Mouse (Mus musculus) macrophage (primary cell): Measurements from ENCODE around the gene Gorasp2. TPM values are rescaled to one million over a fixed set of nuclear protein-coding genes. Genes with fewer than 3 reads are reported as not detected.

ENCODE experiments used
- H3K27ac ChIP-seq: fragments of 350-480 bp; formaldehyde crosslinking; 2 replicates; pipeline ENCODE4 v1.9.0; 2021
- H3K36me3 ChIP-seq: fragments of 350-480 bp; formaldehyde crosslinking; 2 replicates; pipeline ENCODE4 v1.9.0; 2021; ENCODE audit errors: inconsistent target
- H3K4me3 ChIP-seq: fragments of 350-480 bp; formaldehyde crosslinking; 2 replicates; pipeline ENCODE4 v1.9.0; 2021; ENCODE audit errors: inconsistent target
- H3K79me2 ChIP-seq: fragments of 350-480 bp; formaldehyde crosslinking; 2 replicates; pipeline ENCODE4 v1.9.0; 2021; ENCODE audit errors: inconsistent target
- WGBS: methylation state at CpG from one replicate; pipeline ENCODE4 v1.1.7; 2026; ENCODE audit warnings: inconsistent platforms; ENCODE audit not compliant: missing documents; 5-methylcytosine and 5-hydroxymethylcytosine counted together
- polyA plus RNA-seq: library from polyadenylated mRNA; stranded (reverse); fragments of 250-400 nt; gene quantifications from 3 replicates; pipeline ENCODE4 v1.2.4, GENCODE M21; 2018; ENCODE audit warnings: inconsistent platforms
- total RNA-seq, 78 experiments: library from RNA; depleted of rRNA; stranded (reverse); fragments of 250-400 nt; gene quantifications; 1 replicate in 9 of 78; 2 replicates in 24 of 78; 3 replicates in 43 of 78; 4 replicates in 2 of 78; pipeline ENCODE4 v1.2.4; 2018; ENCODE audit warnings: inconsistent platforms in 56 of 78

Gene Gorasp2
- 10 to 100 TPM; 16.6 to 46.0 (median 26.3) TPM for total RNA-seq (2018; cell fraction: chromatin; rRNA removed)
- 10 to 100 TPM; 59.1 to 80.9 (median 67.1) TPM for total RNA-seq (2018; cell fraction: cytosol; rRNA removed)
- total RNA-seq (2018; cell fraction: nucleus; rRNA removed) = 10 to 100 TPM; 21.7 to 44.2 (median 31.6) TPM
- polyA plus RNA-seq = 65.3 to 147 TPM (median 80.0 TPM) in 3 replicates

- 3% methylated on average over 49 of the region's 64 CpGs for WGBS
Observed at GRCm38 (mm10) chr2:70660887-70661714, at the start of gene Gorasp2. Gene Gorasp2 (plus strand): TSS chr2:70661576.

DNA sequence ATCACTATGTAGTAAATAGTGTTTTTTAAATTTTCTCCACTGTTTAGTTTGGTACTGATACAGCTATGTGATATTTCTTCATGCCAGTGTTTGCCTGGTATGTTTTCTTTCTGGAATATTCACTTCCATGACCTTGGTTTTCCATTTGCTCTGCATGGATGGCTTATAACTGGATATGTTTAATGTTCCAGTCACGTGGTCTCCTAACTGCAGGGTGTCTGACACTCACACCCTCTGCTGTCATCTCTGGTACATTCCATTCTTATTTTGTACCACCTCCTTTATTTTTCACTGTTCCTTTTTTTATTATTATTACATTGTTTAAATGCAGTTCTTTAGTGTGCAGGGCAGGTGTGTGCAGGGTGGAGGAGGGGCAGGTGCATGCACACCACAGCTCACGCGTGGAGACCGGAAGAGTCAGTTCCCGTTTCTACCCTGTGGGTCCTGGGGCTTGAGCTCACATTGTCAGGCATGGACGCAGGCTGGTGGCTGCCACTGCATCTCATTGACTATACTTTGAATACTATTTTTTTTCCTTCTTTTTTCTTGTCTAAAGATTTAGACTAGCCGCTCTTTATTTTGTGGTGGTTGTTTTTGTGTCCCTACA is 46.5 kb upstream of the Gorasp2 start:
- 22% methylated on average over 7 of the region's 7 CpGs for WGBS
- no peak overlapping the region for H3K4me3 ChIP-seq
- H3K79me2 ChIP-seq = no peaks in the 10 kb centered on the region
- H3K27ac ChIP-seq = no peak overlapping the region
- H3K36me3 ChIP-seq = no peaks in the 10 kb centered on the region

More at GRCm38 (mm10) chr2:70660887-70661714, at the start of gene Gorasp2:
- H3K79me2 ChIP-seq = peaks cover 44% of the 10 kb centered on the region
- no peaks in the 10 kb centered on the region for H3K36me3 ChIP-seq
- peak within 1 kb of the TSS; percentile 97 for H3K4me3 ChIP-seq
- peak within 1 kb of the TSS; percentile 55 for H3K27ac ChIP-seq

DNA sequence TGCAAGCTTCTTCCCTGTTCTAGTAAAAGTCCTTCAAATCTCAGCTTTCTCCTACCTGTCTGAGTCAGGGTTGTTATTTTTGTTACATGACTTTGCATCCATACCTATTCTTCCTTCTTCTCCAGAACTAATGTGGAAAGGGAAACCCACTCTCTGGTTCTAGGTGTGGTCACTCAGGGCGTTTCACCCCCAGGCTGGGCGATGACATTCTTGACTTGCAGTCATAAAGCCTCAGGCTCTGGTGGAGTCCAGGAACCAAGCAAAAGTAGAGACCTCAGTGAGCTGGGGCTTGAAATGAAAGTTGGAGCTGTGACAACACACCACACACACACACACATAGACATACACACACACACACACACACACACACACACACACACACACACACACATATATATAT is 45.3 kb upstream of the Gorasp2 start:
- Histone ChIP-seq H3K4me3 (no peak overlapping the region), H3K27ac (no peak overlapping the region), H3K79me2 (no peaks in the 10 kb centered on the region), H3K36me3 (no peaks in the 10 kb centered on the region)
- 63% methylated on average over 2 of the region's 2 CpGs for WGBS

- Histone ChIP-seq H3K79me2 (no peaks in the 10 kb centered on the region), H3K36me3 (no peaks in the 10 kb centered on the region), H3K4me3 (no peak overlapping the region), H3K27ac (no peak overlapping the region)
- WGBS = 84% methylated on average over 3 of the region's 3 CpGs
Observed at GRCm38 (mm10) chr2:70616617-70617016, 44.8 kb upstream of the Gorasp2 start.

DNA sequence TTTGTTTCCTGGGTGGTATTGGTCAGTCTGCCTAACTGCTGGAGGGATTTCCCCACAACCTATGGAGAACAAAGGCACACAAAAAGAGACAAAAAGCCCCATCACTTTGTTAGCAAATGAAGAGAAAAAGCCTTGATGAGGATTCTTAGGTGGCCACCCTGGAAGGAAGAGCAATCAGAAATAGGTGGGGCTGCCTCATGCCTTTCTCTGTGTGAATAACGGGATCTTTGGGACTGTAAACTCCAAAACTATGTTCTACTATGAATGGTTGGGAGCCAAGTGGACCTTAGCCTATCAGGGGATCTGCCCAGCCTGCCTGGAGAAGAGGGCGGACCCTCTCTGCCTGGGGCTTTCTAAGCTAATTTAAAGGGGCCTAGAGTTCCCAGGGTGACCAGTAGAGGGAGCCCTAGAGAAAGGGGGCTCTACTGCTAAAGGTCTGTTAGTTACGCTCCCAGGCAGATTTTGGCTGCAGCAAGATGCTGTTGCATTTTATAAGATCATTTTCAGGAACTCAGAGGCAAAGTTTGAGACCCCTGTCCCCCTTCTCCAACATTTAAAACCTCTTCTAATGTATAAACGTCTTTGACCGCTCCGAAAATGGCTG is 42.0 kb upstream of the Gorasp2 start:
- Histone ChIP-seq H3K27ac (no peak overlapping the region), H3K36me3 (no peaks in the 10 kb centered on the region), H3K79me2 (no peaks in the 10 kb centered on the region), H3K4me3 (no peak overlapping the region)
- WGBS = 93% methylated on average over 6 of the region's 6 CpGs

- Histone ChIP-seq H3K4me3 (no peak overlapping the region), H3K36me3 (no peaks in the 10 kb centered on the region), H3K79me2 (no peaks in the 10 kb centered on the region), H3K27ac (no peak overlapping the region)
- WGBS = 45% methylated on average over 6 of the region's 6 CpGs
Observed at GRCm38 (mm10) chr2:70620225-70620624, 41.2 kb upstream of the Gorasp2 start.

GRCm38 (mm10) chr2:70622244-70622643 is 39.1 kb upstream of the Gorasp2 start:
- WGBS = 19% methylated on average over 4 of the region's 4 CpGs
- no peaks in the 10 kb centered on the region for H3K36me3 ChIP-seq
- H3K4me3 ChIP-seq = no peak overlapping the region
- no peaks in the 10 kb centered on the region for H3K79me2 ChIP-seq
- H3K27ac ChIP-seq = no peak overlapping the region

- WGBS = 40% methylated on average over 7 of the region's 7 CpGs
- H3K27ac ChIP-seq = no peak overlapping the region
- no peaks in the 10 kb centered on the region for H3K36me3 ChIP-seq
- H3K4me3 ChIP-seq = no peak overlapping the region
- H3K79me2 ChIP-seq = no peaks in the 10 kb centered on the region
Observed at GRCm38 (mm10) chr2:70625761-70626160, 35.6 kb upstream of the Gorasp2 start.

GRCm38 (mm10) chr2:70628397-70628796 is 33.0 kb upstream of the Gorasp2 start:
- H3K27ac ChIP-seq = no peak overlapping the region

GRCm38 (mm10) chr2:70629339-70629761 is 32.0 kb upstream of the Gorasp2 start:
- H3K36me3 ChIP-seq = no peaks in the 10 kb centered on the region
- 49% methylated on average over 10 of the region's 10 CpGs for WGBS
- H3K27ac ChIP-seq = no peak overlapping the region
- no peak overlapping the region for H3K4me3 ChIP-seq
- no peaks in the 10 kb centered on the region for H3K79me2 ChIP-seq

More at GRCm38 (mm10) chr2:70628397-70628796, 33.0 kb upstream of the Gorasp2 start:
- 37% methylated on average over 12 of the region's 12 CpGs for WGBS
- Histone ChIP-seq H3K79me2 (no peaks in the 10 kb centered on the region), H3K4me3 (no peak overlapping the region), H3K36me3 (no peaks in the 10 kb centered on the region)

DNA sequence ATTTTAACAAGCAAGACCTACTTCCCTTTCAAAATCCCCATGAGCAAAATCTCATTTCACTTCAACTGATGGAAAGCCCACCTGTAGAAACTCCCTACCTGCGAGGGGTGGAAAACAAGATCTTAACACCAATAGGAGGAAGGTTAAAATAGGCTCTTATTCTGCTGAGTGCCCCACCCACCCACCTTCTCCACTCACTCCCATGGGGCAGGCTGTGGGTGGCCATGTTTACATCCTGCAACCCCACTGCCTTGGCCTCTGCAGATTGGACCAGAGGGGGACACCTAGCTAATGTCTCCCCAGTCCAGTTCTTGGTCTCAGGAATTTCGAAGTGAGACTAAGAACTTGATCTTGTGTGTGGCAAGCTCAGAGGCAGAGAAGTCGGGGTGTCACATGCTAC is 31.5 kb upstream of the Gorasp2 start:
- H3K27ac ChIP-seq = no peak overlapping the region
- no peaks in the 10 kb centered on the region for H3K79me2 ChIP-seq
- H3K36me3 ChIP-seq = no peaks in the 10 kb centered on the region
- no peak overlapping the region for H3K4me3 ChIP-seq
- 79% methylated on average over 3 of the region's 3 CpGs for WGBS

DNA sequence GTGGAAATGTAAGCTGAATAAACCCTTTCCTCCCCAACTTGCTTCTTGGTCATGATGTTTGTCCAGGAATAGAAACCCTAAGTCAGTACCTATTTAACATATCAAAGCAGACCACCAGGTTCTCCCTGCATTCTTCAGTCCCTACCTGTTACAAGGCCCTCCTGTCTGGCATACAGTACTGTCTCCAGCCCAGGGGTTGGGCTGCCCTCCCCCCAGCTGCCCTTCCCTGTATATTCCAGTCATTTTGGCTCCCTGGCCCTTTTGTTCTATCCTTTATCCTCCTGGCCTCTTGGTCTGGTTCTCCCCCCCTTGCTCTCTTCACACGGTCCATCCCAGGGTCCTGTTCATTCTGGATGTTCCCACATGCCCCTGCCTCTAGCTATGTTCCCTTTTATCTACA is 30.1 kb upstream of the Gorasp2 start:
- H3K4me3 ChIP-seq = no peak overlapping the region
- H3K36me3 ChIP-seq = no peaks in the 10 kb centered on the region
- no peaks in the 10 kb centered on the region for H3K79me2 ChIP-seq
- H3K27ac ChIP-seq = no peak overlapping the region
- 82% methylated on average over 1 of the region's 1 CpGs for WGBS

DNA sequence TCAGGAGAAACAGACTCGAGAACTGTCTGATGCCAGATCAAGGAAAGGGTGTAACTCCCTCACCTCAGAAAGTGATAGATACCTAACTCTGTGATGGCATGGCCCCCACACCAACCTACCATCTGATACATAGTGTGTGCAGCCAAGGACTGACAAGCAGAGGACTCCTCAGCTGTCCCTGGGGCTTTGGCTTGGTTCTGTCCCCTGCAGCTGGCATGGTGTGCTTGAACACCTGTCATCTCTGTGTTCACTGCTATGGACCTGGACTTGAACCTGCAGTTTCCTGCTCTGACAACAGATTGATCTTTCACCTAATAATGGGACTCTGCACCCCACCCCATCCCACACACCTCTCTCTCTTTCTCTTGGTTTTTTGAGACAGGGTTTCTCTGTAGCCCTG is 29.0 kb upstream of the Gorasp2 start:
- no peaks in the 10 kb centered on the region for H3K36me3 ChIP-seq
- H3K79me2 ChIP-seq = no peaks in the 10 kb centered on the region
- H3K4me3 ChIP-seq = no peak overlapping the region
- 92% methylated on average over 1 of the region's 1 CpGs for WGBS
- H3K27ac ChIP-seq = no peak overlapping the region

- H3K4me3 ChIP-seq = no peak overlapping the region
- 98% methylated on average over 5 of the region's 5 CpGs for WGBS
- H3K36me3 ChIP-seq = no peaks in the 10 kb centered on the region
- H3K79me2 ChIP-seq = no peaks in the 10 kb centered on the region
- no peak overlapping the region for H3K27ac ChIP-seq
Observed at GRCm38 (mm10) chr2:70634028-70634690, 27.2 kb upstream of the Gorasp2 start.
